Mouse (Mus musculus) mouse embryonic stem cell (cell line): ENCODE results near the gene Hjurp.

Source experiments
- in situ Hi-C, 2 experiments: fragments of 300-500 bp; cut with MboI; formaldehyde crosslinking; loops; 1 replicate in 1 of 2; 3 replicates in 1 of 2; pipeline ENCODE4 v1.14.3; 2019 to 2020; ENCODE audit warnings: low sequenced_read_pairs in 2 of 2, low pct_unique_long_range_greater_than_20kb in 1 of 2, mixed read lengths in 1 of 2; ENCODE audit not compliant: unreplicated experiment in 1 of 2

The Hjurp gene

GRCm38 (mm10) chr1:88277098-88277817 lies at the start of gene Hjurp, which contains the start of gene Trpm8:
Gene Hjurp (minus strand): TSS chr1:88277633.
Gene Trpm8 (plus strand): TSS chr1:88277661.
- in situ Hi-C loops: no loop called here

GRCm38 (mm10) chr1:88323101-88323500 lies 45.7 kb upstream of the Hjurp start:
- in situ Hi-C loops: no loop called here

- in situ Hi-C loops: no loop called here
Observed at GRCm38 (mm10) chr1:88322146-88322545, 44.7 kb upstream of the Hjurp start.

GRCm38 (mm10) chr1:88320821-88321395 lies 43.5 kb upstream of the Hjurp start:
- in situ Hi-C loops: no loop called here

- in situ Hi-C loops: no loop called here
Observed at GRCm38 (mm10) chr1:88318531-88319060, 41.2 kb upstream of the Hjurp start.

GRCm38 (mm10) chr1:88317279-88317678 lies 39.8 kb upstream of the Hjurp start:
- in situ Hi-C loops: no loop called here

GRCm38 (mm10) chr1:88310349-88310748 lies 32.9 kb upstream of the Hjurp start:
- in situ Hi-C loops: no loop called here

- in situ Hi-C loops: loop anchor here in 1 of 2 experiments (5.0 kb wide), 1 partner anchor 88 kb away; no protein-coding TSS in a partner anchor
Observed at GRCm38 (mm10) chr1:88309905-88310304, 32.5 kb upstream of the Hjurp start.

GRCm38 (mm10) chr1:88309020-88309419 lies 31.6 kb upstream of the Hjurp start:
- in situ Hi-C loops: loop anchor here in 1 of 2 experiments (5.0 kb wide), 1 partner anchor 87 kb away; no protein-coding TSS in a partner anchor

- in situ Hi-C loops: loop anchor here in 1 of 2 experiments (5.0 kb wide), 1 partner anchor 85 kb away; no protein-coding TSS in a partner anchor
Observed at GRCm38 (mm10) chr1:88307180-88307579, 29.7 kb upstream of the Hjurp start.

- in situ Hi-C loops: loop anchor here in 1 of 2 experiments (5.0 kb wide), 1 partner anchor 84 kb away; no protein-coding TSS in a partner anchor
Observed at GRCm38 (mm10) chr1:88306543-88306942, 29.1 kb upstream of the Hjurp start.

- in situ Hi-C loops: loop anchor here in 1 of 2 experiments (5.0 kb wide), 1 partner anchor 83 kb away; no protein-coding TSS in a partner anchor
Observed at GRCm38 (mm10) chr1:88305018-88305795, 27.8 kb upstream of the Hjurp start.

GRCm38 (mm10) chr1:88304261-88304985 lies 27.0 kb upstream of the Hjurp start:
- in situ Hi-C loops: no loop called here

GRCm38 (mm10) chr1:88303762-88304161 lies 26.3 kb upstream of the Hjurp start:
- in situ Hi-C loops: no loop called here

- in situ Hi-C loops: no loop called here
Observed at GRCm38 (mm10) chr1:88302057-88302740, 24.8 kb upstream of the Hjurp start.

GRCm38 (mm10) chr1:88301121-88302014 lies 23.9 kb upstream of the Hjurp start:
- in situ Hi-C loops: no loop called here
